Mouse (Mus musculus): ENCODE measurements at regions not wholly inside any gene's neighbourhood (a gene's known extent, or its start where the extent isn't known, plus 50 kb on each side); places are given as distances from the start of the nearest gene placed in this dataset.

DNA sequence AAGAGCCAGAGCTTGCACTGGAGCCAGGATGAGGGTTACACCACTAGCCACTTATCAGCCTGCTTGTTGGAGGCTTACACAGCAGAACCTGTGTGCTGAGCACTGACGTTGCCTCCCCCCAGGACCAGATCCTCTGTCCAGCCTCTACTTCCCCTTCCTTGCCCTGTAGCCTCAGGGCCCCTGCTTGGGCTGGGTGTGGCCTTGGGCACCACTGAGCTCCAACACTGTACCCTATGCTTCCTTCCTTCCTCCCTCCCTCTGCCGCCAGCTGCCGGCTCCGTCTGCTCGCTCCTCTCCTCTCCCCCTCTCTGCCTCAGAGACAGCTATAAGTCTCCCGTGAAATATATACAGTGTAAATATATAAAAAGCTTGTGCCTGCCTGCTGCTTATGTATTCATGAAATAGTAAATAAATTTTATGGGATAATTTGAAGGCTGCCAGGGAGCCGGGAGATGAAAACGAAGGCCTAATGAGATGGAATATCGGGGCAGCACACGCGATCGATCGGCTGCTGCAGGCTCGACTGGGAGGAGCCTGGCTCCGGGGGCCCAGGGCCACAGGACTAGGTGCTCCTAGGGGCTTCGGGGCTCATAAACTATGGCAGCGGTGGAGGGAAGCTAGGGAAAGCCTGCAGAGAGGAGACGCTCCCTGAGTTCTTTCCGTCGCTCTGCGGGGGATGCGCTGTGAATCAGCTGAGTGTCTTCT is 135.6 kb downstream of the Rbm19 start:
- no peak for DNase-seq

DNA sequence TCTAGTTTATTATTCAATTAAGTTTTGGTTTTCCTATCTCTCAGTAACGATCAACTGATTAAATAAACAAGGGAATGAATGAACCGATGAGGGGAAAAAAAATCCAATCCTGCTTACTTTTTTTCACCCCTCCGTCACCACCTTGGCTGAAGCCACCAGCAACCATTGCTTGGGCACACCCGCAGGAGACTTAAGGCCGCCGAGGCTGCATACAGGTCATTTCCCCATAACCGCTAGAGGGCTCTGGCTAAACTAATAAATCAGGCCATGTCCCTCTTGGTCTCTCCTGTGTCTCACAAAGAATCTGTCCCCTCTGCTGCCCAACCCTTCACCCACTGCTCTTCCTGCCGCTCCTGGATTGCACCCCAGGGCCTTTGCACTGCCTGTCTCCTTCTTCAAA is 136.3 kb downstream of the Rbm19 start:
- peak; percentile 9 for DNase-seq

DNA sequence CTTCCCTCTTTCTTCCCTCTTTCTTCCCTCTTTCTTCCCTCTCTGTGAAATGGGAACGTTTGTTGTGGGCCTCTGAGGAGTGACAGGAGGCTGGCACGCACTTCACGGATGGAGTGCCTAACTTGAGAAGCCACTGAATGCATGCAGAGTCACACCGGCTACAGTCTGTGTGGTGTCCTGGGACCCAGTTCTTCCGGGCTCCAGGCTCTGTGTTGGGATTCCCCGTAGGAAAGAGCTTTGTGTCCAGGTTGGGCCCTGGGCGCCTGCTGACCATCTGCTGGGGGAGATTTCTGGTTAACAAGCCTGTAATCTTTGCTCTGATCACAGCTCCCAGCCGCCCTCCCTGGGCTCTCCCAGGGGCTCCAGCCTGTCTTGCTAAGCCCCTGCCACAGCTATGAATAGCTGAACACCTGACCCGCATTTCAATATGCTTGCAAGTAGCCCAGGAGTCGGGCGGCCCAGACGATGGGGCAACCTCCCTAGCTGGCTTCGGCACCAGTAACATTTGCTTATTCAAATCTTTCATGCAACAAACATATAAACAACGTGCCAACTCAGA is 146.5 kb downstream of the Rbm19 start:
- DNase-seq, result no peak

DNA sequence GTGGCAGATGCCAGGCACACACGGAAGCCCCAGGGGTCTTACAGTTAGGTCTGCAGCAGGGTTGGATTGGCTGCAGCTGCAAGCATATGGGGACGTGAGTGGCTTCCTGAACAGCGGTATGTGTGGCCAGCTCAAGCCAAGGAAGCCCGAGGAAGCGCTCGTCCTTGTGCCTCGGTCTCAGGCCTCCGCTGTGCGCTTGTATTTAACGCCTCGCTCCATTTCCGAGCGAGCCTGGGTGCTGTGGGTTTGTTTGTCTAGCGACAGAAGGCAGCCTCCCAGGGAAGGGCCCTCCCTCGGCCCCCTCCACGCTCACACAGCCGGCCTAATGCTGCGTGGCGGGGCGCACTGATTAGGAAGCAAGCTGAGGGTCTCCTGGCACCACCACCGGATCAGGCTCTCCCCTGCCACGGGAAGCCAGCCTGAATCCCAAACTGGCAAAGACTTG is 153.2 kb downstream of the Rbm19 start:
- no peak for DNase-seq

DNA sequence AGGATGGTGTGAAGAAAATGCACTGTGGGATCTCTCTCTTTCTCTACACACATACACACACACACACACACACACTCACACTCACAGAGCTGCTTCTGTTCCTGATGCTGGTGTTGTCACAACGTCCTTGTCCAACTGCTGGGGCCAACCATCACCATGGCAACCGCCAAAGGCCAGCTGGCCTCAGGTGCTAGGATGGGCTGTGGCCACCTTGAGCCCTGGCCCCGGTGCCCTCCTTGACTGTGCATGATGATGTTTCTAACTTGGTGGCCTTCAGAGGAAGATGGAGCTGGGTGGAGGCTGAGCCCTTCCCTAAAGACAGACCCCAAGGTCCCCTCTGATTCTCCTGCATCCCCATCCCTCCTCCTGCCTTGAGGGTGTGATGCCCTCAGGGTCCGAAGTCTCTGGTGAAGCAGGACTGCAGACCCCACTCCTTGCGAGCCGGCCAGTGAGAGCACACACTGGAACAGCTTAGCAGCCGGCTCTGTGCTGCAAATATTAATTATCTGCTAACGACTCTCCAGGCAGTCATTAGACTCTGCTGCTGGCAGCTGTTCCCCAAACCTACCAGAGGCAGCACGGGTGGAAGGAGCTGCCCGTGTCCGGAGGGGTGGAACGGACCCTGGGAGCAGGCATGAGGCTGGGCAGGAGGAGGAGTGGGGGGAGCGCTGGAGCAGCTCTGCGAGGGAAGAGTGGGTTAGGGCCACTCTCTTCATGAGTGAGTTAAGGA is 154.8 kb downstream of the Rbm19 start:
- no peak for DNase-seq

DNA sequence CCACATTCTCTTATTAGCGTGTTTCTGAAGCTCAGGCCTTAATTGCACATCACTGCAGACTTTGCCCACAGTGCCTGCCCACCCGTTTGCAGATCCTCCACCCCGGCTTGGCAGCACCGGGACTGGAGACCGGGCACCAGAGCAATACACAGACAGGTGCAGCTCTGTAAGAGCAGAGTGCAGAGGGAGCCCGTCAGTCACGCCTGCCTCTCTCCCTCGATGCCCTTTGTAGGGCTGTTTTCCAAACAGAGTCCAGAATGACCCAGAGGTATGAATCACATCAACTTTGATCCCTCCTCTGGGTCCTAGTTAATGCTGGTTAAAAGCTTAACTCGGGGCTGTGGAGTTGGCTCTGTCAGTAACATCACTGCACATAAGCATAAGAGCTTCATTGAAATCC is 155.3 kb upstream of the Lhx5 start:
- no peak for DNase-seq

DNA sequence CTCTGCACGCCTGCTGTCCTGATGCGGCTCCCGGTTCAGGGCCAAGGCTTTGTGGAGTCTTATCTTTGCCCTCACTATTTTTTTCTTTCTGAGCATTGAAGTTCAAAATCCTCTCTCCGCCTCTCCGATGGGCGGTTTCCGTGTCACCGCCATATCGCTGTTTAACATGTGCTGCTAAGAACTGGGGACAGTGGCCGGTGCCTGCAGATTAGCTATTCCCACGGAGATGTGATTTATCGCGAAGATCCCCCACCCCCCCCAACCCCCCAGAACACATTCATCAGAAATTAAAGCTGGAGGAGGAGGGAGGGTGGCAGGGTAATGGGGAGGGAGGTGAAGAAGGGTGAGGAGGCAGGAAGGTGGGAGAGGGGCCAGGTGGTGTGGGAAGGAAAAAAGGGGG is 151.2 kb upstream of the Lhx5 start:
- no peak for DNase-seq

DNA sequence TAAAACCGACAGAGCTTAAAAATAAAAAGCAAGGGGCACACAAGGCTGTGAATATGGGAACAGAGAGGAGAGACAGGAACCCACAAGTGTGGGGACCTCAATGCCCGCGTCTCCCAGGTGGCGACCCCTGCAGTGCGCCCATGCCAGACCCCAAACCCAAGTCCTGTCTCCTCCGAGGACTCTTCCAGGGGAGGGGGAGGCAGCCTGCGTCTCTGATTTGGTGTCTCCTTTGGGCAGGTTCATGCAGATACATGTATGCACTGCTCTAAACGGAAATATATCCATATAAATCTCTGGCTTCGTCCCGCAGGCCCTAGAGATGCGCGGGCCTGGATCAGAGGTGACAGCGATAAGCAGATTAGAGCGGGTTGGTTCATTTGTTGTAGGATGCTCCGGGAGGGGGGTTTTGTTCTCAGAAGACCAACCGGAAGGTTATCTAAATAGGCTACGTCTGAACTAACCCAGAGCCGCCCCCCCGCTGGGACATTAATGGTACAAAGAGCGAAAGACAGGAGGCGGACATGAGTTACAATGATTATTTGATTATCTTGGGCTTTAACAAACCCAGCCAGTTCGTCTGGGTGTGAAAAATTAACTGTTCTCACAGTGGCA is 150.4 kb upstream of the Lhx5 start:
- no peak for DNase-seq

DNA sequence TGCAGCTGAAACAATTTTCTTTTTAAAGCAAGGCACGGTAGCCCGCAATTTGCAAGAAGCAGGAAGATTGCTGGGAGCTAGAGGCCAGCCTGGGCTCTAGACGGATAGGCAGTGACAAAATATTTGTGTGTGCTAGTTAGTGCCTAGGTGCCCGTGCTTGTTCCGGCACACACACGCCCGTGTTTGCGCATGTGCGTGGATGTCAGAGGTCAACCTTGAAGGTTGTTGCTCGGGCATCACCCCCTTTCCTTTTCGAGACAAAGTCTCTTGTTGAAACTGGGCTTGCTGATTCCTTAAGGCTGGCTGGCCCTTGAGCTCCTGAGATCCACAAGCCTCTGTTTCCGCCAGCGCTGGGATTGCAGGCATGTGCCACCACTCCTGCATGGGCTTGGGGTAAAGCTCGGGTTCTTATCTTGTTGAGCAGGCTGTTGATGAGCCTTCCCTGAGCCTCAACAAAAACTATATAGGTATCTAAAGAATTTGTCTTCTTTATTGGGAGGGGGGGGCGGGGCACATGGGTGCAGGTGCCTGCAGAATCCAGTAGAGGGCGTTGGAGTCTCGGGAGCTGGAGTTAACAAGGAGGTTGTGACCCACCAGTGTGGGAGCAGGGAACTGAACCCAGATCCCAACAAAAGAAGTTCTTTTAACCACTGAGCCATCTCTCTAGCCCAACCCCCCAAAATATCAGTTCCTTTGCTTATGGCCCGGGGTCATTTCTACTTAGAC is 149.5 kb upstream of the Lhx5 start:
- no peak for DNase-seq

DNA sequence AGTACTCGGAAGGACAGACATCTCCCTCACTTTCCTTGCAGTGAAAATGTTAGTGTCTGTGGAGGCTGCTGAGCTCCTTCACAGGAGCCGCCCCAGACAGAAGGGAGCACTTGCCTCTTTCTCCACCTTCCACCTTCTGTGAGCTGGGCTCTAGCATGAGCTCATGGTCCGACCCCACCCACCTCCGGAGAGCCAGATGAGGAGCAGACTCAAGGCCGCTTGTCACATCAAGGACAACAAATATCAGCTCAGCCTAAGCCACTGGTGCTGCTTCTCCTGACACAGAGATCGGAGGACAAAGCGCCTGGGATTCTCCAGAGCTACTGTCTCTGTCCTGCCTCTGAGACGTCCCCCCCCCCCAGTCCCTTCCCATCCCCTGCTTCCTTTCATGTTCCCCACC is 146.9 kb upstream of the Lhx5 start:
- DNase-seq, result no peak

DNA sequence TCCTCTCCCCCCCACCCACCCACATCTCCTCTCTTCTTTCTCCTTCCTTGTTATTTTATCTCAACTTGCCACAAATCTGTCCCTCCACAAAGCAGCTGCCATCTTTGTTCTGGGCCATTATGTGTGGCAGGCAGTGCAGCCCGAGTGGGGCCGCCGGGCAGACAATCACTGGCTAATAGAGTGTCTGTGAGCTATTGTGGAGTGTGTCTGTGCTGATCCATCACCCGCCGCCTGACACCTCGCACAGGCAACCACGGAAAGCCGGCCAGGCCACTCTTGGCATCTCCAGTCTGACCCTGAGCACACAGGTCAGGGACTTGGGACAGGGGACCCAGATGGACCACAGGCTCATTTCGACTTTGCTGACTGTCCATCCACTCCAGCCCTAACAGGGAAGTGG is 146.5 kb upstream of the Lhx5 start:
- DNase-seq, result no peak

DNA sequence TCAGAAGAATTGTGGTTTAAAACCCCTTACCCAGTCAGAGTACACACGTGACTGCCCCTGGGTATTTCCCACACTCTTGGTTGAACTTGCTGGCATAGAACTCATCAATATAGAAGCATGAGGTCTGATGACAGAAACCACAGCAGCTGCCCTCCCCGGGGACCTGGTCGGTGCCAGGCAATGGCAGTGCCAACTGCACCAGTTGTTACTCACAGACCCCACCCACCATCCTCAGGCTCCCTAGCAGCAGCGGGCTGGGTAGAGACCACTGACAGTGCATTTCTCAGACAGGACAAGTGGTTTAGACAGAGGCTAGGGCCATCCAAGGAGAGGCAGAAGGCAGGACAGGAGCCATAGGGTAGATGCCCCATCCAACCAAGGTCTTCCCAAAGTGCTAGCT is 144.7 kb upstream of the Lhx5 start:
- DNase-seq, result no peak

DNA sequence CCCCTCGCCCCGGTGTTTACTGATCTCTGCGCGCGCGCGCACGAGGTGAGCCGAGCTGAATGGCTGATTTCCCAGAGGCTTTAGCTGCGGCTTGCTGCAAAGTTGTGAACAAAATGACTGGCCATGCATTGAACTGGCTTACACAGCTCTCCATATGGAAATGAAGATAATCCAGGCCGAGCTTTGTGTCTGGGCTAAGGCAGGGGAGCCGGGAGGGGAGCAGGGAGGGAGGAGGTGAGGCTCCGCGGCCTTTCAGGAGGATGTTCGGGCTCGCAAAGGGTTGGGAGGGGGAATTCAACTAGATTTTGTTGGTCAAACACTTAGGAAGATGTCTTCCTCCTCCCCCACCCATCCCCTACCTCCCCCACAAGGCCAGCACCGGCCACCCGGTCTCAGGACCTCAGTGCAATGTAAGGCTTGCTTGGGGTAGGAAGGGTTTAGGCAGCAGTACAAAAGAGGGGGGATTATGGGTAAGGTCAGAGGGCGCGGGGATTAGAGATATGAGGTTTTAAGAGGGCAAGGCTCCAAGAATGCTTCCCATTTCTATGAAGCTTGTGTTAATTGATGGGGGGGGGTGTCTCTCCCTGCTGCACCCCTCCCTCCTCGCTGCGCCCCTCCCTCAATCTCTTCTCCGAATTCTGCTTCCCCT is 143.3 kb upstream of the Lhx5 start:
- no peak for DNase-seq

DNA sequence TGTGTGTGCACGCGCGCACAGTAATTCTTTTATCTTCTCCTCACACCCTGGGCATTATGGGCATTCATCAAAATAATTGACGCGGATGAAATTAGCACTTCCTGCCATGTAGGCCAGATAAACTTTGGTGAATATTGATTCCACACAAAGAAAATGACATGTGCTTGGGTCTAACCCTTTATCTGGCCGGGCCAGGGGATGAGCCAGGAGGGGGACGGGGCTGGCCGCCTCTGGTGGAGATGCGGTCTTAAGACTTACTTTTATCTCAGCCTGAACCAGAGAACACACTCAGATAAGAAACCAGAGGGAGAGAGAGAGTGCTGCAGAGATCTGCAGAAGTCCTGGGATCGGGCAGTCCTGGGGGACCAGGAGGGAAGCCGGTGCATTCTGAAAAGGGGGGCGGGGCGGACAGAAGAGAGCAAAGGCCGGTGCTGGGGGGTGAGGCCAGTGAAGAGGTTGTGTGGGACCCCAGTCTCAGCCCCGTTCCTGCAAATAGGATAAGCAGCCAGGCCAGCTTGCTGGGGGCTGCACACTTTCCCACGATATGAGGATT is 136.9 kb upstream of the Lhx5 start:
- no peak for DNase-seq

DNA sequence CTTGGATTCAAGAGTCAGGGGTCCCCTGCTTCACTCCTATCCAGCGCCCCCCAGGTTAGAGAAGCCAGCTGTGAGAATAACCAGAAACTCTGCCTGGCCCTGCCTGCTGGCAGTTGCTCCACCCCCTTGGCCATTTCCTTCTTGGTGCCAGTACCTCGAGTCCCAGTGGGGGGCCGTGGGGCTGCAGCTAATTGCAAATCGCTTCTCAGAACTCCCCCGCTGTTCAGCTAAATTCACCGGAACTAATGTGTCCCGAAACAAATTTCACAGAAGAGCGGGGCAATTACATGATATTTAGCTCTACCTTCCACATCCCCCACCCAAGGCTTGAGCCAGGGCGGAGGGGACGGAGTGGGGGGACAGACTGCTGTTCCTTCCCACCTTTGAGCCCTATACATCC is 134.3 kb upstream of the Lhx5 start:
- DNase-seq, result no peak

DNA sequence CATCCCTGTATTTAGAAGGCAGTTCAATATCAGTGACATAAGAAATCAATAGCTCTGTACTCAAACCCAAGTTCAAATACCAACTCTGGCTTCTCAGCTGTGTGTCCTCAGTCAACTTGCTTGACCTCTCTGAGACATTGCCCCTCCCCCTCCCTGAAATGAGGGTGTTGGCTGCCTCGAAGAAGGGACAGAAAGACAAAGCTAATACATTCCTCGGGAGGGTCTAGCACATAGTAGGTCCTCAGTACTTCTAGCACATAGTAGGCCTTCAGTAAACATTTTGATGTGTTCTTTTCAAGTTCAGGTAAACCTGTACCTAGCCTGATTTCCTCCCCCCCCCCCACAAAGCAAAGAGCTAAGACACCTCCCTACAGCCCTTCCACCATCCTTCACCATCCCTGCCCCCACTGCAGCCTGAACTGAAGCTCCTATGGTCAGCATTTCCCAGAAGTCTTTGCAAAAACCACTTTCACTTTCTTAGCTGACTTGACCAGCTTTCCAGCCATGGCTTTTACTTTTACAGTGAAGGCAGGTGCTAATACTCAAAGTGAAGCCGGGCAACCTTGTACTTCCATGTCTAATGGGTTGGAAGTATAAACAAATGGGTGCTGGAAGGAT is 133.7 kb upstream of the Lhx5 start:
- no peak for DNase-seq

DNA sequence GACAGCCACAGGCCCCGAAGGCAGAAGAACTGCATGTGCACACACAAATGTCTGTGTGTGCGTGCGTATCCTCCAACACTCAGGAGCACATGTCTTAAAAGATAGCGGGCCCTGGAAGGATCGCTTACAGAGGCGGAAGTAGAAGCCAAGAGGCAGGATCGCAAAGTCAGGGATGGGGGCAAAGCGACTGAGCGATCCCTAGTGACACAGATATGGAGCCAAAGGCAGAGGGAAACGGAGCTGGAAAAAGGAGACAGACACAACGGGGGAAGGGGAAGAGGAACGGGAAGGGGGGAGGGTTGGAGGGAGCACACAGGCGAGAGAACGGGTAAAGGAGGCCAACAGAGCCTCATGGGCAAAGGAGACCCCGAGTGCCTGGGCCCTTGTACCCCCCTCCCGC is 129.8 kb upstream of the Lhx5 start:
- DNase-seq, result no peak

DNA sequence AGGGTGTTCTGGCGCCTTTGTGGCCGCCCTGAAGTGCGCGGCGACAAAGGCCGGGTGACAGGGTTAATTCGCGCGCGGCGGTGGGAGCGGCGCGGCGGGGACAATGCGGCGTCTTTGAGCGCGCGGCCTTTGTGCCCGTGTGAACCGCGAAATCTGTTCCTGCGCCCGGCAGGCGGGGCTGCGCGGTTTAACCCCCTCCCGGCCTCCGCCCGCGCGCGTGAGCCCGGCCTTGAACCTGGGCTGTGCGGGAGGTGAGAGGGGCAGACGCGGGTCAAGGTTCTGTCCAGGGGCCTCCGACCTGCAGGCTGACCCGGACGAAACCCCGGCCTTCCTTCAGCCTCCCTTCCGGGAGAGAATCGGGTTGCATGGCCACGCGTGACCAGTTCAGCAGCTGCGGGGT is 129.2 kb upstream of the Lhx5 start:
- no peak for DNase-seq

DNA sequence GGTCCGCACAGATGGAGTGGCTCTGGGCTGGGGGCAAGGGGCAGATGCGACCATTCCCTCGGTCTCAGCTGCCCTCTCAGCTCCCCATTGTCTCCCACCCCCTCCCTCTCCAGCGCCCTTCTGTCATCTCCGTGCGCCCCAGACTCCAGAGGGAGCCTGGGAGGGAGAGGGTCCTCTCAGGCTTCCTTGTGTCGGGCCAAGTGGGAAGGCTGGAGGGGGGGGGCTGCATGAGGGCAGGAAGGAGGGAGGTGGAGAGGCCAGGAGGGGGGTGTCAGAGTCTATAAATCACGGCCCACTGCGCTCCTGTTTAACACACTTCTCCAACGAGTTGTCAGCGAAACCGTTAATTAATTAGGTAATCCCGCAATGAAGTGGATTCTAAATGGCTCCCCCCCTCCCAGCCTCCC is 127.2 kb upstream of the Lhx5 start:
- no peak for DNase-seq

DNA sequence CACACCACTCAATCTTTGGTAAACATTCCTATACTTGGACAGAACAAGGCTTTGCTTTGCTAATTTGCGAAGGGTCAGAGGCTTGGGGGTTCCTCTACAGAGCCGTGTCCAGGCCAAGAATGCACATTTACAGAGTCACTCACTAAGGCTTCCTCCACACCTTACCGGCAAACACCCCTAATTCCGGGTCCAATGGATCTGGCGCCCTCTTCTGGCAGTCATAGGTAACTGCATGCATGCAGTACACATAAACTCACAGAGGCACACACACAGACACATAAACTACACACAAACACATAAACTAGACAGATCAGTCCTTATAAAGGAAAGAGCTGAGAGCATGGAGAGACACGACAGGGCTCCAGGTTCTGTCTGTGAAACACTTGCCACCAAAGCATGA is 119.2 kb upstream of the Lhx5 start:
- DNase-seq, result no peak

DNA sequence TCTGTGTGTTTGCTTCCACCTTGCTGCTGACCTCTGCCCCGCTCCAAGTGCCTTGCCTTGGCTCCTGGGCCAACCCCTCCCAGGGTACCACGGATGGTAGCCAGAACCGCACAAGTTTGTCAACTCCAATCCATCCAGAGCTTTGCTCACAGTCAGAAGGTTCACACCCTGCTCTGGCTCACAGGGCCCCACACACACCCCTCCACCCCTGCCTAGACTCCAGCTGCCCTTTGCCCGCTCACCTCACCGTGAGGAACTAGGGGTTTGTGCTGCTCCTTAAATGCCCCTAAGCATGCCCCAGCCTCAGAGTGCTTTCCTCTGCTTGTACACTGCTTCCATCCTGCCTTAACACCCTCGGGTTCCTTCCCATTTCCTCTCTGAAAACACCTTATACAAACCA is 117.5 kb upstream of the Lhx5 start:
- DNase-seq, result no peak

DNA sequence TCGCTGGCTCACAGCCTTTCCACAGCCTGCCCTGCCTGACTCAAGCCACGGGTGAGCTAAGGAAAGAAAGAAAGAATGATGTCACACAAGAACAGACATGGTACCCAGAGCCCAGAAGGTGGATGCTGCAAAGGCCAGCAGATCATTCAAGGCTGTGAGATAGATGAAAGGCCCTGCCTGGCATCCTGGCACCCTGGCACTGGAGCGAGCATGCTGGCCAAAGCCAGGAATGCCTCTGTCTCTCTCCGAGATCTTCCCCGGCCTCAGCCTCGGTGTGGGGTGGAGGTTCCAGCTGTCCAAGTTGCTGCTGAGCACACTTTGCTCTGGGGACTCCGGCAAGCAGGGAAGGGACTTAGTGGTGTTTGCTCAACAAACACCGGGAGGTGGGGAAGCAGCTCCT is 116.4 kb upstream of the Lhx5 start:
- no peak for DNase-seq
